7 mouse cellular contexts compared by ENCODE assay signal in the genomic region with DNA sequence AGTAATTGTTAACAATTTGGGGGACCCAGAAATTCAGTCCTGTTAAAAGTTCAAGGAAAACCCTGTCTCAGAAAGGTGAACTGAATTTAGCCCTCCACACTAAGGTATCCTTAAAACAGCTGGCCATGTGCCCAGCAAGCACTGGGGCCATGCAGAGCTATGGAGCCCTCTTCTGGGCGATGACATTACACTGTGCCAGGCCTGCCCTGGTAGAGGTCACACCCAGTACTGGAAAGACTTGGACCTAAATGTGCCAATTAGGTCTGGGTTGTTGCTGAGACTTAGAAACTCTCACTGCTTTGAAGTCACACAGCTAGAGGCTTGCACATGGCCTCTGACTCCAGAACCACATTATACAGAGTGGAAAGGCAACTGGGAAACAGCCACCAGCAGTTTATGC. TPM values are rescaled to one million over a fixed set of nuclear protein-coding genes. Genes with fewer than 3 reads are reported as not detected.
DNase-seq lines count a peak whose midpoint lies in the region; ATAC-seq and TF ChIP-seq lines count a peak whose summit lies in the region.

No protein-coding gene starts in this region.

- H3K36me3 ChIP-seq in neural tube, embryonic 15.5 days, result no peaks in the 10 kb centered on the region

- no peak overlapping the region for H3K4me2 ChIP-seq in neural tube, embryonic 15.5 days

- no peak overlapping the region for H3K9ac ChIP-seq in neural tube, embryonic 15.5 days (replicated peaks)

- DNase-seq in layer of hippocampus, postnatal 10 days (ENCODE audit: low spot score in 2 of 2), result peak; percentile 33 to 62
- DNase-seq in layer of hippocampus, postnatal 14 days (ENCODE audit: low spot score in 2 of 2), result no peak
- DNase-seq in Patski (ENCODE audit: low read depth, low spot score), result no peak
- DNase-seq in brain, adult 2 months (ENCODE audit: low read depth, low spot score), result peak; percentile 85
- DNase-seq in heart, postnatal 36 days, result peak; percentile 49 to 50
- no peak for DNase-seq in right cerebral cortex, postnatal 25 days

- H3K27me3 ChIP-seq in Patski, result peaks cover 10% of the 10 kb centered on the region
- H3K27me3 ChIP-seq in neural tube, embryonic 15.5 days (replicated peaks), result no peaks in the 10 kb centered on the region

- H3K4me1 ChIP-seq in neural tube, embryonic 15.5 days, result no peaks in the 10 kb centered on the region

- intact Hi-C loops in heart, postnatal 36 days (cut with DNase I), result loop anchor here (1.0 to 10.0 kb wide), 3 partner anchors 105 to 477 kb away; no protein-coding TSS in a partner anchor

- no peak overlapping the region for H3K27ac ChIP-seq in neural tube, embryonic 15.5 days (replicated peaks)

- ATAC-seq in Patski, result peak; percentile 38
- 0 out of 2 replicates have a peak, but pooled peaks have one; percentile 51 for ATAC-seq in neural tube, embryonic 15.5 days (ENCODE audit: low FRiP score)

- in situ Hi-C loops in Patski (cut with MboI; ENCODE audit: low pct_unique_long_range_greater_than_20kb), result no loop called here

- no peak overlapping the region for H3K4me3 ChIP-seq in neural tube, embryonic 15.5 days (replicated peaks)

- CTCF ChIA-PET in Patski (lab: Charles Lee), result interaction anchor here (1.3 to 2.6 kb wide), 3 partner anchors 10 to 126 kb away, joined by 3 to 10 read pairs (median 3); no protein-coding TSS in a partner anchor

- H3K9me3 ChIP-seq in neural tube, embryonic 15.5 days (replicated peaks), result no peaks in the 10 kb centered on the region

- 48% methylated on average over 1 of the region's 1 CpGs for WGBS in neural tube, embryonic 15.5 days

- peak; percentile 56 for TF ChIP-seq CTCF in Patski (IDR thresholded peaks at IDR 0.05)

- POLR2A ChIA-PET in Patski (lab: Charles Lee), result no interaction called here

RNA-seq across cellular contexts. Expression of a gene that starts 45.2 kb away (rescaled TPM):
- 10 to 100 TPM; 12.7 to 13.4 TPM for total RNA-seq in layer of hippocampus, postnatal 10 days (2021)
- total RNA-seq in layer of hippocampus, postnatal 14 days (2021), result 10 to 100 TPM in 1 of 2 experiments, 1 to 10 TPM in 1; 9.5 to 12.3 TPM
- polyA plus RNA-seq in Patski (2021), result 22.4 TPM
- 10 to 100 TPM; 10.6 to 11.8 TPM for total RNA-seq in heart, postnatal 36 days (2021)
- 22.0 and 24.1 TPM in 2 replicates for polyA plus RNA-seq in neural tube, embryonic 15.5 days (2015; fragmentation: Nextera tagmentation; extraction: Ambion mirVana)

Comparison
In these comparisons a context has a peak if more than half of its experiments do, and no peak if none do; other contexts are left out.
1. DNase-seq: peak in layer of hippocampus, postnatal 10 days (2 of 2), brain, adult 2 months (single experiment) and heart, postnatal 36 days (2 of 2); none in layer of hippocampus, postnatal 14 days (0 of 2), Patski (single experiment) and right cerebral cortex, postnatal 25 days (single experiment).